Comparison of ENCODE assay signal across 10 mouse cellular contexts in genomic region chr1:64853738-64854730, GRCm38 (mm10).
A peak's percentile ranks its signal among the peaks of the same experiment; 100 is the strongest.
DNase-seq lines count a peak whose midpoint lies in the region; ATAC-seq lines count a peak whose summit lies in the region.
"Had no signal": no experiment of that assay in that cellular context is flagged by ENCODE, and none has a peak within 500 bp of the region (broad histone marks: within the 10 kb centered on the region; RNA-seq: fewer than 3 reads in every experiment).

No protein-coding gene starts in this region.

- no peak overlapping the region for H3K4me3 ChIP-seq in forebrain, embryonic 15.5 days
- H3K4me3 ChIP-seq in midbrain, embryonic 11.5 days (ENCODE audit: low read depth, low read length), result no peak overlapping the region

- H3K4me2 ChIP-seq in forebrain, embryonic 15.5 days (replicated peaks), result no peak overlapping the region
- no peak overlapping the region for H3K4me2 ChIP-seq in midbrain, embryonic 11.5 days

- WGBS in forebrain, embryonic 15.5 days, result 12% methylated on average over 5 of the region's 5 CpGs
- WGBS in midbrain, embryonic 11.5 days, result 21% methylated on average over 5 of the region's 5 CpGs

- H3K4me1 ChIP-seq in forebrain, embryonic 15.5 days, result peaks cover 33% of the 10 kb centered on the region
- H3K4me1 ChIP-seq in midbrain, embryonic 11.5 days (ENCODE audit: control insufficient read depth, insufficient read depth, low read length), result peaks cover 22% of the 10 kb centered on the region

- H3K9me3 ChIP-seq in forebrain, embryonic 15.5 days, result no peaks in the 10 kb centered on the region
- H3K9me3 ChIP-seq in midbrain, embryonic 11.5 days (ENCODE audit: control insufficient read depth, low read length), result no peaks in the 10 kb centered on the region

- no peak overlapping the region for H3K9ac ChIP-seq in forebrain, embryonic 15.5 days (replicated peaks)
- 0 out of 2 replicates have a peak overlapping the region, but pooled peaks have one; percentile 35 for H3K9ac ChIP-seq in midbrain, embryonic 11.5 days (ENCODE audit: low read length)
- H3K9ac ChIP-seq: liver, embryonic 14.5 days had no signal

- no peak for DNase-seq in frontal cortex, postnatal 10 days (ENCODE audit: low spot score in 2 of 2)
- peak; percentile 74 for DNase-seq in adrenal gland, postnatal 10 days
- DNase-seq in midbrain, embryonic 11.5 days (ENCODE audit: low spot score, missing footprints), result peak; percentile 87
- no peak for DNase-seq in frontal cortex, postnatal 14 days (ENCODE audit: low spot score in 2 of 2)
- DNase-seq in natural killer cell, adult 2 months (ENCODE audit: low spot score in 2 of 2), result no peak
- no peak for DNase-seq in right cerebral cortex, postnatal 25 days
- DNase-seq: kidney, adult 18-20 months had no signal

- no peaks in the 10 kb centered on the region for H3K36me3 ChIP-seq in forebrain, embryonic 15.5 days
- no peaks in the 10 kb centered on the region for H3K36me3 ChIP-seq in midbrain, embryonic 11.5 days (ENCODE audit: control insufficient read depth, insufficient read depth, low read length)

- peak overlapping the region; percentile 49 for H3K27ac ChIP-seq in forebrain, embryonic 15.5 days (replicated peaks)
- H3K27ac ChIP-seq in midbrain, embryonic 11.5 days (ENCODE audit: low read depth, low read length), result no peak overlapping the region
- H3K27ac ChIP-seq: liver, embryonic 14.5 days had no signal

- 0 out of 2 replicates have a peak, but pooled peaks have one; percentile 28 for ATAC-seq in frontal cortex, adult (ENCODE audit: low TSS enrichment)
- ATAC-seq in forebrain, embryonic 15.5 days (replicated peaks), result peak; percentile 91
- ATAC-seq in midbrain, embryonic 11.5 days (ENCODE audit: low FRiP score), result peak; percentile 91

- H3K27me3 ChIP-seq in forebrain, embryonic 15.5 days, result no peaks in the 10 kb centered on the region
- no peaks in the 10 kb centered on the region for H3K27me3 ChIP-seq in midbrain, embryonic 11.5 days (ENCODE audit: control insufficient read depth, insufficient read depth, low read length)

Comparison
In these comparisons a context has a peak if more than half of its experiments do, and no peak if none do; other contexts are left out.
1. ATAC-seq: peak in every context shown above with its lines; median percentile 91 in forebrain, embryonic 15.5 days; 91 in midbrain, embryonic 11.5 days; 28 in frontal cortex, adult.
2. DNase-seq: peak in adrenal gland, postnatal 10 days (single experiment) and midbrain, embryonic 11.5 days (single experiment); none in frontal cortex, postnatal 10 days (0 of 2), frontal cortex, postnatal 14 days (0 of 2), natural killer cell, adult 2 months (0 of 2) and right cerebral cortex, postnatal 25 days (single experiment).